Mouse (Mus musculus) granulocyte monocyte progenitor cell, adult 5-6 weeks (primary cell): ENCODE data around the gene Evl. TPM values are rescaled to one million over a fixed set of nuclear protein-coding genes. Genes with fewer than 3 reads are reported as not detected.

ENCODE experiments used
- ATAC-seq: replicated peaks from 2 replicates; pipeline ENCODE4 v1.8.0; 2016; ENCODE audit warnings: mild to moderate bottlenecking, moderate TSS enrichment, inconsistent platforms; ENCODE audit not compliant: poor library complexity, severe bottlenecking
- total RNA-seq, 2 experiments: library from RNA; stranded (forward) in 1 of 2; stranded (reverse) in 1 of 2; fragments of 200-712, 200-1000 nt in 1 of 2; fragments of >200 nt in 1 of 2; fragmentation: Nextera tagmentation in 1 of 2; gene quantifications; 2 replicates each; pipeline ENCODE4 v1.2.3; 2014 to 2017

Gene Evl
- total RNA-seq, 2 experiments from 2014 or later: 39.1 to 57.0 TPM

DNA sequence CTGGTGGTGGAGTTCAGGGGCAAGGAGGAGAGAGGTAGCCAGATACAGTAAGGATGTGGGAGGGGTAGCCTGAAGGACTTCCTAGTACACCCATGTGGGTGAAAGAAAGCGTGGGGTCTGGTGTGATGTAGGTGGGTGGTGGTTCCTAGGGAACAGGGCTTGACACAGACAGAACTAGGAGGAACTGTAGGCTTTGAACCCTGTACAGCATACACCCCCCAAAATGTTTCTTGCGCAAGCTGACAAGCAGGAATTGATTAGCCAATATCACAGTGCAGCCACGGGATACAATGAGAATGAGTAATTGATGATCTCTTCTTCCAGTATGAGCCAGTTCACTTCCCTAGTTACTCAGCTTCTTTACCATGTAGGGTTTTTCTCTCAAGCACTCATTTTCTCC lies 84.6 kb downstream of the Evl start:
- ATAC-seq: peak; percentile 82

GRCm38 (mm10) chr12:108642019-108642418 lies 87.5 kb downstream of the Evl start:
- peak; percentile 27; the same call in 1 of the 2 replicates for ATAC-seq

- no peak for ATAC-seq
These were observed 91.7 kb downstream of the Evl start for GRCm38 (mm10) chr12:108646234-108646633.

DNA sequence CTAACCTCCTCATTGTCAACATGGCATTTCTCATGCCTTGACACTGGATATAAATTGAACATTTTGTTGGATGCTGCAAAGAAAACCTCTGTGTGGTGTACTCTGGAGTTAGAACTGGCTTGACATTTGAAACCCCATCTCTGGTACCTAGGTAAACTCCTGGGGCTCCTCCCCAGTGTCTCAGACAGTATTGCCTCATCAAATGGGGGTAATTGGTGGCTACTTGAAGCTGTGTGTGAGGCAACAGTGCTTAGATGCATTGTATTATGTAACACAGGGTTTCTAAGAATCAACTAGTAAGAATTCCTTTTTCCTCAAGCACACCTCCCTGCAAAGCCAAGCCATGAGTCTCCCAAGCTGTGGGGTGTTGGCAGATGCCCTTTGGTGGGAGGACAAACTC lies 93.3 kb downstream of the Evl start:
- ATAC-seq: peak; percentile 87

- ATAC-seq: no peak
These were observed 96.6 kb downstream of the Evl start for GRCm38 (mm10) chr12:108651053-108651660.

DNA sequence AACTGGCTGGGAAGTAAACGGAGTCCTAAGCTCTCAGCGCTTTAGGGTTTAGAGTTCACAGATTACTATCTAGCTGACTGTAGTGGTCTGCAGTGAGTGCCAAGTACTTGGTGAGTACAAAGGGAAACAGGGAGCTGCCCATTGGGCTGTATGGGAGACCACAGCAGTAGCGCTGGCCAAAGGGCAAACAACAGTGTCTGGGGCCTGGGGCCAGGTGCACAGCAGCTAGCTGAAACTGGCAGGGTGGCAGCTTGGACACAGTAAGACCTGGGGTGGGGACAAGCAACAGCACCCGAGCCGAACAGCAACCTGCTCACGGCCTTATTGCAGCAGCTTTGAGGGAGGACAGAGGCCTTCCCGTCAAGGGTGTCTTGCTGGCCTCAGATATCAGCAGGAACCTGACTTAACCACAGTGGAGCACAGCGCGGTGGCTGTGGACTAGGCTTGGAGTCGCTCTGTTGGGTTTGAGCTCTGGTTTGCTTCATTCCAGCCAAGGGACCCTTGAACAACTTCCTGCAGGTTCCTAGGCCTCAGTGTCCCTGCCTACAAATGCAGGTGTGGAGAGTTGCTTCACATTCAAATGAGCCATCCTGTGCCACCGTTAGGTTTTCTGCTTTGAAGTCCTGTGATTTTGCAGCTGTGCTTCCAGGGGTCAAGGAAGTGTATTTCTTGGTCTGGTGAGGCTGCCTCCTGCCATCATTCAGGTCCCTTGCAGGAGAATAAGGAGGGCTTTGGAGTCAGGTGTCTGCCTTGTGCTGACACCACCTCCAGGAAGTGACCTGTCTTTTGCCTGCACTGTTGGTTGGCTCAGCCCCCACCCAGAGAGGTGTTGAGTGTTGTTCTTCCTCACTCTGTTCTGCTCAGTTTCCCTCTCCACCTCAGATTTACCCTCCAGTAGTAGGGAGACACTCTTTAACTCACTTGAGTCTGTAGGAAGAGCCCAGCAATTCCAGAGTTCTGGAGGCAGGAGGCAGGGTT lies 99.1 kb downstream of the Evl start:
- peak; percentile 21 for ATAC-seq

DNA sequence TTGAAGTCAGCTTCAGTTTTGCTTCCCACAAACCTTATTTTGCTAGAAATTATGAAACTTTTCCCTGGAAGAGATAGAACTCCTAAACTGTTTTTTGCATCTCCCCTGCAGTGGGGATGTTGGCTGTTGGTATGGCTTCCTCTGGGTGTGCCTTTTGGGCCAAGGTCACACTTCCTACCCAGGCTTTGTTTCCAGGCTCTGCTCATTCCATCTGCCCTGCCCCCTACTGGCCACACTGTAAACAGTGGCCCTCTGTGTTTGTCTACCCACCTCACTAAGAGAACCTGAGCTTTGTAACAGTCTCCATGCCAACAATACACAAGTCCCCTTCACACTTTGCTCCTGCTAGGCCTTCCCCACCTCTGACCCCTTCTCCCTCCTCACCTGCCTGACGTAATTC lies 102.8 kb downstream of the Evl start:
- ATAC-seq: peak; percentile 91

GRCm38 (mm10) chr12:108668606-108669235 lies 114.2 kb downstream of the Evl start:
- ATAC-seq: no peak

- no peak for ATAC-seq
These were observed 117.0 kb downstream of the Evl start for GRCm38 (mm10) chr12:108671541-108671940.

DNA sequence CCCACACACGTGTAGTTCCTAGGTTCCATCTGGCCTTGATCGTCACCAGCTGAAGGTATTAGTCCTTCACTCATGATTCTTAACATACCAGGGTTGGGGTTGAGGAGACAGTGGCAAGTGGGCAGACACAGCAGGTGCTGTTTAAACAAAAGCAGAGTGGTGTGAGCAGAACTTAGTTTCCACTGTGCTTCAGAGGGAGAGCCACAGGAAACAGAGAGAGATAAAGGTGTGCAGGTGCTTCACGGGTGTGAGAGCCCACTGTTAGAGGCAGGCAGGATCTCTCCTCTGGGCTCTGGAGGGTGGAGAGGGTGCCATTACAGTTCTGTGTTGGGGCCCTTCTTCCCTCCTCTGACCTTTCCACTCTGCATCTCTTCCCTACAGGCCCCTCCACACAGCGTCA lies 118.4 kb downstream of the Evl start:
- no peak for ATAC-seq

- ATAC-seq: no peak
These were observed 119.0 kb downstream of the Evl start for GRCm38 (mm10) chr12:108673546-108673945.

- no peak for ATAC-seq
These were observed 120.0 kb downstream of the Evl start for GRCm38 (mm10) chr12:108674502-108674901.

DNA sequence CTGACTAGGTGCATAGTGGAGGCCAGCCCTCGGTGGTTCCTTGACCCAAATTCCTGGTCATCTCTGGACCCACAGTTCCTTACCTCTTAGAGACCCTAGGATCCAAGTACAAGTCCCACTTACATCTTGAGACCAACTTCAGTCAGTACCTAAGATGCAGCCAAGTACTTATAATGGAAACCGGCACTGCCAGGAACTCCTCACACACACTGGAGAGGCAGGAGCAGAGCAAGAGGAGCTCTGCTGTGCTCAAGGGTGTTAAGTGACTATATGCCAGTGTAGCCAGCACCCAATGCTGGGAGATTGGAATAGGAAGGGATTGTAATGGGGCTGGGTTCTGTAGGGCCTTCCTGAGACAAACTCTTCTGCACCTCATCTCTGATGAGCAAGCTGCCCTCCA lies 120.4 kb downstream of the Evl start:
- no peak for ATAC-seq

DNA sequence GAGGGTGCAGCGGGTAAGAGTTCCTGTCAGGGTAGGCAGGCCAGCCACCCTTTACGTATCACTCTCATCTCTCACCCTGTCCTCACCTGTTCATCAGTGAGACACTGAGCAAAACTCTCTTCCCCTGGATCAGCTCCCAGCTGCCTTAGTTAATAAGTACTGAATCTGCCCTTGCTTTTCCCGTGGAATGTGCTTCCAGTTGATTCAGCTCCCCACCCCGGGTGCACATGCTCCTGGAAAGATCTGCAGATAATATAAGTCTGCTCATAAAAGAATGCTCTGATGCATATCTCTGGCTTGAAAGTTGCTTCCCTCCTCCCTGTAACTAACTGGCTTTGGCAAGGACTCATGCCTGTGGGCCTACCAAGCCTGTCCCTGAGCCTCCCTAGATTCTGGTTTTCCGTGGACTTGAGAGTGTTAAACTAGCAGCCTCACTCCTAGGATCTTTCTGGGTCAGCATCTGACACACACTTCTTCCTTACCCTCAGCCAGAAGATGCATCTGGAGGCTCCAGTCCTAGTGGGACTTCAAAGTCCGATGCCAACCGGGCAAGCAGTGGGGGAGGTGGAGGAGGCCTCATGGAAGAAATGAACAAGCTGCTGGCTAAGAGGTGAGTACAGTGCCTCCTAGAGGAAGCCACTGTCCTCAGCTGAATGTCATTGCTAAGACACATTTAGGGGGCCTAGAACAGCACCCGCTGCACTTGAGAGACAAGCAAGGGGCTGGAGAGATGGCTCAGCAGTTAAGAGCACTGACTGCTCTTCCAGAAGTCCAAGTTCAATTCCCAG lies 121.3 kb downstream of the Evl start:
- no peak for ATAC-seq

DNA sequence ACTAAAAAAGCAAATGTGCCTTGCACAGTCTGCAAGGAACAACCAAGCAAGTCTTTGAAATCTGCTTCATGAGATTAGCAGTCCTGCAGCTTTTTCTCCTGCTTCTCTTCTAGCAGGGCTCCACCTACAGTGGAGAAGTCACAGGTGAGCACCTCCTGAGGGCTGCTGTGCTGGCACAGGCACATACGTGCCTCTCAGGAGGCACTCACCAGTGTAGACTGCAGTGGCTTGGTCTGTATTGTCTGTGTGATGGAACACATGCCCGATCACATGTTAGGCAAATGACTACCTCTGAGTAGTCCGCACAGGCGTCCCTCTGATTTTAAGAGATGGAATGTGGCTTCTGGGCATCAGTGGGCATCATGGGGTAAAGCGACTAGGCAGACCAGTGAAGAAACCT lies 122.6 kb downstream of the Evl start:
- ATAC-seq: no peak

DNA sequence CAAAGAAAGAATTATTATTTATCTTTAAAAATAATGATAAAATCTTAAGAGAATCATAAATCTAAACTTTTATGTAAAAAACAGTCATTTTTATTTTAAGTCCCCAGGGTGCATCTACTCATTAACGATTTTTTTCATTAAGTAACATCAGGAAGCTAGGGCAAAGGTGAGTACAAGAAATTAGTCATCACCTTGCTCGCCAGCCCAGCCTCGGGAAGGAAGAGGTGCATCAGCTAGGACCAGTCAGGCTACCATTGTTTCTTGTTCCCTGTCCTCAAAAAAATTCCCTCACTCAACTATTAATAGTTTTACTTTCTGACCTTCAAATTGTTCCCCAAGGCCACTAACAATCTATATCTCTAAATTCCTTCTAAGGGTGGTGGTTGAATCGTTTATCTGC lies 123.8 kb downstream of the Evl start:
- ATAC-seq: no peak

DNA sequence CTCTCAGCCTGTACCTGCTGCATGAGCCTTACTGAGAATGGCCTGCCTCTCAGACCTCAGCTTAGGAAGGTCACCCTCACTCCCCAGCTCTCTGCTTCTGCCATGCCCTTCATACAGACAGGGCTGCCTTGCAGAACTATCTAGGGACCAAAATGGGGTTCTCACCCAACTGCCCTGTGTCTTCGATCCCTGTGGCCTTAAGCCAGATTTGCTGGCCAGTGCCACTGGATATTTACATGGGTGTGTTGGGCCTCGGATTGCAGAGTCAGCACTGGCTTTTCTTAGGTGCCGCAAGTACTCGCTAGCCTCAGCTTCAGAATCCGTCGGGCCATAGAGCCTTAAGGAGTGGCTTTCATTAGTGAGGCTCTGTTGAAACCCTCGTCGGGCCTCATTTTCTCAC lies 126.3 kb downstream of the Evl start:
- ATAC-seq: no peak

DNA sequence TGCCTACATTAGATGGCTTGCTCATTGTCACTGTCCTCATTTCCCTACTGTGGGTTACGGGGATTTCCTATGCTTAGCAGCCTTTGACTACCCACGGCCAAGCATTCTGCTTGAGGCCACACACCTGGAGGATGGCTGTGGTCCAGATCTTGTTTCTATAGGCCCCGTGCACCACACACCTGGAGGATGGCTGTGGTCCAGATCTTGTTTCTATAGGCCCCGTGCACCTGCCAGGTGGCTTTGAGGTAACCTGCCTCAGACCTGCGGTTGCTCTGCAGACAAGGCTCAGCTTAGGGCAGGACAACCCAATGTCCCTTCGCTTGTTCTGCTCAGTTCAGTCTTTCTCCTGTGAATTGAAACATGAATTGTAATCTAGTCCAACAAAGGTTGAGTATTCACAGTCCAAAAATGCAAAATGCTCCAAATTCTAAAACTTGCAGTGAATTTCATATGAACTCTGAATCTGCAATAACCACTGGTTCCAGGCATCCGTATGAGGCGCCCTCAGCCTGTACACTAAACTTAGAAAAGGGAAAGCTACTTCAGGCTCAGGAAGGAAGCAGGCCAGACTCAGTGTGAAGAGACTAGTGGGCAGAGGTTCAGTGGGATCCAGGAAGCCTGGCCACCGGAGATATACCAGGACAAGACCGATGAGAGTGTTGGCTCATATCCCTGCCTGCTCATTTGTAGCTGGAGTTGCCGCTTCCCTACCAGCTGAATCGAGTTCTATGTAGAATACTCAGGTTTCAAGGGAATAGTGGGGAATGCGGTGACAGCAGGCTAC lies 127.9 kb downstream of the Evl start:
- no peak for ATAC-seq

DNA sequence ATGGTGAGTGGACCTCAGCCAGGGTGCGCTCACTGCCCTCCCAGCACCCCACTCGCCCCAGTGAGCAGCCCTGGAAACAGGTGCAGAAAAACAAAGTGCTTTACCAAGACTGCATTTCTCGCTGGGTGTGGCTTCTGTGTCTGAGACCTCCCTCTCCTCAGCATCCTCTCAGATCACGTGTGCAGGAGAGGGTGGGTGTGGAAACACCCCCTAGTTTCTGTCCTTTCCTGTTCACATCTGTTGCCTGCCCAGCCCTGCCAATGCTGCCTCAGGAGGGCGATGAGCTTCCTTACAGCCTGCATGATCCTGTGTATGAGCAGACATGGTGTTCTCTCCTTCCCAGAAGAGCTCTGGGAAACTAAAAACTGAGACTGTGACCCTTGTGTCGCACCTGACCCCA lies 131.9 kb downstream of the Evl start:
- ATAC-seq: no peak

- ATAC-seq: 0 out of 2 replicates have a peak, but pooled peaks have one; percentile 35
These were observed 132.4 kb downstream of the Evl start for GRCm38 (mm10) chr12:108686926-108687325.
